Mouse (Mus musculus) liver, adult 2 months (tissue): ENCODE results near the gene Nmral1.

Source experiments
- CTCF ChIP-seq: fragments of 200-500 bp; IDR thresholded peaks from 2 replicates; pipeline ENCODE4 v1.5.1; 2011; ENCODE audit warnings: low read depth, low read length, control low read depth
- POLR2A ChIP-seq: fragments of 200-500 bp; IDR thresholded peaks from 2 replicates; pipeline ENCODE4 v1.6.1; 2011; ENCODE audit warnings: low read length, control low read depth; ENCODE audit not compliant: insufficient read depth; ENCODE audit errors: extremely low read depth

- no peak for TF ChIP-seq CTCF
- TF ChIP-seq POLR2A: no peak
Measured at GRCm38 (mm10) chr16:4702646-4703045, 16.5 kb downstream of the Nmral1 start.
